Mouse (Mus musculus): ENCODE results near the gene Hs3st1. TPM values are rescaled to one million over a fixed set of nuclear protein-coding genes. Genes with fewer than 3 reads are reported as not detected.

Gene Hs3st1
- polyA plus RNA-seq, 1 experiment: 61.2 TPM

DNA sequence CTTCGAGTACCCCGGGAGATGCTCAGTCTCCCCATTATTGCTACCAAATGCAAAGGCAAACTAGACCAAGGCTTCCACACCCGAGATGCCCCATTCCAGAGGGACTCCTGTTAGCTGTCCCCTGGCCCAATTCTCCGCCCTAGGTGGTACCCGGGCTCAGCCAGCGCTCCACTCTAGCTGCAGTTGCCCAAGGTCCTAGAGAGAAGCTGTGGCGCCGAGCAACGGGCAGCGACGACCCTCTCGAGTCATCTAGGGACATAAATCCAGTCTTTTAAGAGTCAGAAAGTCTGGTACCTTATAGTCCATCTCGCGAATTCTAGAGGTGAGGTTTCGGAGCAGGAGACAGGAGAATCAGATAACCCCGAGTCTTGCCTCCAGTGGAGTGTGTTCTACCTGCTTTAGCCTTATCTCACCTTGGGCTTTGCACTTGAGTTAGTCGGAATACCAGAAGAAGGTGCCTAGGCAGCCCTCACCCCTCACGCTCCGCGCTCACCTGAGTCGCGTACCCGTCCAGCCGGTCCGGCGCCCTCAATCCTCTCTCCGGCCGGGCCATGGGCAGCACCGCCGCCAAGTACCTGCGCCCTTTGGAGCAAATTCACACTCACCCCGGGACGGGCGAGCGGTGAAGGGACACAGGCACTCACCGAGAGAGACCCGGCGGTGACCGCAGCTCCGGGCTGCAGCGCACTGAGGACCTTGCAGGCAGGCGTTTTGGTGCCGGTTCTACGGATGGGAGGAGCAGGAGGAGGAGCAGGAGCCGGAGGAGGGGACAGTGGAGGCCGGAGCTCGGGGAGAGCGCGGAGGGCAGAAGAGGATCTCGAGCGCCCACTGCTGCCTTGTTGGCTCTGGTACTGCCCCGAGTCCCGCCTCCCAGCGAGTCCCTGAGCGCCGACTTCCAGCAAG lies 111.1 kb downstream of the Hs3st1 start:
- H3K27ac ChIP-seq (ENCODE audit: insufficient read depth, low read length): peak overlapping the region; percentile 83
- peak; percentile 46 for TF ChIP-seq CTCF (IDR thresholded peaks at IDR 0.05; ENCODE audit: extremely low read depth, insufficient read depth, low read length)
- TF ChIP-seq POLR2A (IDR thresholded peaks at IDR 0.05; ENCODE audit: extremely low read depth, insufficient read depth, low read length): peak; percentile 93

DNA sequence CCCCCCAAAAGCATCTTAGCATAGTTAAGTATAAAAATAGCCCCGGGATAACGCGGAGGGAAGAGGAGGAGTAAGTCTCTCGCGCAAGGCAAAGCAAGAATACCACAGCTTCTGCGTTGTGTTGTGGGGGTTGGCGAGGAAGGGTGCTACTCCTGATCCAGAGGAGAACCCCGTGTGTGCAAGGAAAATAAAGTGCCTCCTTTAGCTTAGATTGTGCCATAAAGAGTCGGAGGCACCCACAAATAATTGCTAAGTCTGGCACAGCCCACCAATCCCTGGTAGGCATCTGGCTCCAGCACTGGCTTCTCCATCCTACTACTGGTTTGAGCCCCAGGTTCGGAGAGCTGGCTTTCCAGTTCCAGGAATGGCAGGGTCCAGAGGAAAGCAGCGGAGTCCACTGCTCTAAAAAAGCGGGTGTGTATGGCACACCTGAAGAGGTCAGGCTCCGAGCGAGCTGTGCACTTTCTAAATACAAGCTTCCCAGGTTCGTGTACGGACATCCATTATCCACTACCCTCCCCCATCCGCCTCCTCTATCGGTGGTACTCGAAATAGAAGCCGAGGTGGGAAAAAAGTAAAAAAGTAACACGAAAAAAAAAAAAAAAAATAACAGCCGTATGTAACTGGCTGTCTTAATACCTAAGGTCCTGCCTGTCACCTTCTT lies 111.9 kb downstream of the Hs3st1 start:
- Histone ChIP-seq H3K4me1 (ENCODE audit: control insufficient read depth, insufficient read depth, low read length) (peaks cover 7% of the 10 kb centered on the region), H3K27ac (ENCODE audit: insufficient read depth, low read length) (0 out of 2 replicates have a peak overlapping the region, but pooled peaks have one; percentile 0), H3K4me3 (ENCODE audit: insufficient read depth, low read length) (peak overlapping the region; percentile 83)
- no peak for TF ChIP-seq CTCF (IDR thresholded peaks at IDR 0.05; ENCODE audit: extremely low read depth, insufficient read depth, low read length)
- TF ChIP-seq POLR2A (IDR thresholded peaks at IDR 0.05; ENCODE audit: extremely low read depth, insufficient read depth, low read length): peak; percentile 50; the same call in 1 of the 2 replicates

More for the DNA sequence above, 111.1 kb downstream of the Hs3st1 start:
- H3K4me3 ChIP-seq (ENCODE audit: insufficient read depth, low read length): peak overlapping the region; percentile 83
- peaks cover 5% of the 10 kb centered on the region for H3K4me1 ChIP-seq (ENCODE audit: control insufficient read depth, insufficient read depth, low read length)

DNA sequence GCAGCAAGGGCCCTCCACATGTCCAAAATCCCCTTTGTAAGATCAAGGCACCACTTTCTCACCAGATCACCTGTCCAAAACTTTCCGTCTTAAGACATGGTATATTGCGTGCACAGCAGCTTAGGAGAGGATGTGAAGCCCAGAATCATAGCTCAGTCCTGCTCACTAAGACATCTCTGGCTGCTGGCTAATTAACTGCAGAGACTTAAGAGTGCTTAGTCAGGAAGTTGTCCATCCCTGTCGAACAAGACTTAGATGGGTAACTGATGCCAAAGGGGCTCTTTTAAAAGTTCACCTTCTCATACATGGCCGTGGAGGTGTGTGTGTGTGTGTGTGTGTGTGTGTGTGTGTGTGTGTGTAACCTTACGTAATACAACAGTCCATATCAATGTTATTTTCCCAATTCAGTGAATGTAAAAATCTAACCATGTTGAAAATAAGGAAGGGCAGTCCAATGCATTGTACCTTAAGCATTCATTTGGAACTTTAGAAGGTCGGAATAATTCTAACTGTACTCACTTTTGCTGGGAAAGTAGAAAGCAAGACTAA lies 113.0 kb downstream of the Hs3st1 start:
- Histone ChIP-seq H3K4me1 (ENCODE audit: control insufficient read depth, insufficient read depth, low read length) (peaks cover 9% of the 10 kb centered on the region), H3K27ac (ENCODE audit: insufficient read depth, low read length) (no peak overlapping the region), H3K4me3 (ENCODE audit: insufficient read depth, low read length) (peak overlapping the region; percentile 83)
- no peak for TF ChIP-seq POLR2A (IDR thresholded peaks at IDR 0.05; ENCODE audit: extremely low read depth, insufficient read depth, low read length)
- TF ChIP-seq CTCF (IDR thresholded peaks at IDR 0.05; ENCODE audit: extremely low read depth, insufficient read depth, low read length): no peak

DNA sequence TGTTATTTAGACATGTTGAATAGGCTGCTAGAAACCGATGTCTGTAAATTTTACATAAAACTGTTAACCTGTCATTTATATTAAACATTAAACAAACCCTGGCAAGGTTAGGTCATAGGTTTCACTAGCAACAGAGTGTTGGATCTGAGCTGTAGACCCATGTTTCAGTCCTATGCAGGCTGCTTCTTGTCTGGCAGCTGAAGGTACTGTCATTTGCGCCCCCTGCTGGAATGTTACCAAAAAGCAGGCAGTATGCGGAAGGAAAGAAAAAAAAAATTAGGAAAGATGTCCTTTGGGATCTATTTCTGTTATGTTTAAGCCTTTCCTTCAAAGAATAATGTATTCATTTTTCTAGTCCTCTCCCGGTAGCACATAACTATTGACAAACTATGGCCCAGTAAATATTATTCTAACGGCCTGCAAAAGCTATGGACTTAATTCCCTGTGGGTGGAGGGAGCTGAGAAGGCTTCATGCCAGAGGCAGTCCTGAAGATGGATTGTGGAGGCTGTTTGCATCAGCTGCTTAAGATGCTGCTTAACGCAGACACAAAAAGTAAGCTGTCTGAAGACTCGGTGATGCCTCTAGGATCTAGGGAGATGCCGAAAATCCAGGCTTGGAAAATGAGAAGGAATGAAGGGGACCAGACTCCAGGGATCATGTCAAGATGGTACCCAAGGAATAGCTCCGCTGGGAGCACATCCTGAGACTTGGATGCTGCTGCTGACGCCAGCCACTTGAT lies 115.7 kb downstream of the Hs3st1 start:
- Histone ChIP-seq H3K4me1 (ENCODE audit: control insufficient read depth, insufficient read depth, low read length) (peaks cover 9% of the 10 kb centered on the region), H3K27ac (ENCODE audit: insufficient read depth, low read length) (0 out of 2 replicates have a peak overlapping the region, but pooled peaks have one; percentile 37), H3K4me3 (ENCODE audit: insufficient read depth, low read length) (no peak overlapping the region)
- TF ChIP-seq POLR2A (IDR thresholded peaks at IDR 0.05; ENCODE audit: extremely low read depth, insufficient read depth, low read length) (no peak), CTCF (IDR thresholded peaks at IDR 0.05; ENCODE audit: extremely low read depth, insufficient read depth, low read length) (peak; percentile 69)

DNA sequence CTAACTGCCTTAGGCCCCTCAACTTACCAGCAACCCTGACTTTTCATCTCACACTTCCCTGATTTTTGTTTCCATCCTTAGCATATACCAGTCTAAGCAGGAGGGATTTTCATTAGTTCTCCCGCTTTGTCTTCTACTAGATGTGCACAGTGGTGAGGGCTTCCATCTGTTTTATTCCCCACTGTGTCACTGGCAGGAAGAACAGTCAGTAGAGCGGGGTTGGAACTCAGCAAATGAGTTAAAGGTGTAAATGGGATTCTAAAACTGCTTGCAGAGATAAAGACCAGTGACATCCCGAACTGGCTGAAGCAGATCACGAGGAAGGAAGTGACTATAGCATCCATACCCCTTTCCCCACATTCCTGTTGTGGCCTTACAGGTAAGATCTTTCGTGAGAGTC lies 116.3 kb downstream of the Hs3st1 start:
- H3K4me1 ChIP-seq (ENCODE audit: control insufficient read depth, insufficient read depth, low read length): peaks cover 9% of the 10 kb centered on the region
- no peak for TF ChIP-seq CTCF (IDR thresholded peaks at IDR 0.05; ENCODE audit: extremely low read depth, insufficient read depth, low read length)
- no peak for TF ChIP-seq POLR2A (IDR thresholded peaks at IDR 0.05; ENCODE audit: extremely low read depth, insufficient read depth, low read length)
- H3K4me3 ChIP-seq (ENCODE audit: insufficient read depth, low read length): no peak overlapping the region
- no peak overlapping the region for H3K27ac ChIP-seq (ENCODE audit: insufficient read depth, low read length)

DNA sequence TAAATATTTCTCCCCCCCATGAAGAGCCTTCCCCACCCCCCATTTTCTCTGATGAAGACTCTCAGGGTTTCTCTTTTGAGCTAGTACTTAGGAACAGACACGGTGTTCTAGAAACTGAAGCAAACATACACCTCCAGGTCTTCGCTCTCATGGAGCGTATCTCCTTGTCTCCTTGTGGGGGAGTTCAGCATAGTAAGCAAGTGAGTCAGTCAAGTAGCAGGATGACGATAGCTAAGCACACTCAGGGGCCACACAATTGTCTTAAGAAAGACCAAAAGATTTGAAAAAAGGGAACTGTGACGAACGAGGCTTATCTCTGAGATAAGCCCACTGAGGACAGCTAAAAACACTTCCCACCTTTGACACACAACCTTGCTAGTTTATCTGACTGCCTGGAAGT lies 117.4 kb downstream of the Hs3st1 start:
- no peak overlapping the region for H3K4me3 ChIP-seq (ENCODE audit: insufficient read depth, low read length)

DNA sequence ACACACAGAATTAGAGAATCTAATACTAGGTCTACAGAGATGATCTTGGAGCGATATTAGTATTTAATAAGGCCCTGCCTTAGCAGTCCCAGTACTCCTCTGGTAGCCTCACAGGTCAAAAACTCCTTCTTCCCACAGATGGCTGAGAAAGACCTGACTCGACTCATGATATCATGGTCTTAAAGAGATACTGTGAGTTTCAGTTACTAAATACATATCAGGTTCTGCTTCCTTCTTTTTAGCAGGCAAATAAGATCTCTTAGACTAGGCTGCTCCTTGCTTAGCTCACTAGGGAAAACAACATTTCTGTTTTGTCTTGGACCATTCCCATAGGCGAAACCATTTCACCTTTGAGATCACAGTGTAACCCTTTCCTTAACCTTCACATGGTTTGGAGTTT lies 119.2 kb downstream of the Hs3st1 start:
- Histone ChIP-seq H3K4me1 (ENCODE audit: control insufficient read depth, insufficient read depth, low read length) (peaks cover 6% of the 10 kb centered on the region), H3K27ac (ENCODE audit: insufficient read depth, low read length) (no peak overlapping the region)

More for the DNA sequence above, 117.4 kb downstream of the Hs3st1 start:
- H3K27ac ChIP-seq (ENCODE audit: insufficient read depth, low read length): no peak overlapping the region
- peaks cover 9% of the 10 kb centered on the region for H3K4me1 ChIP-seq (ENCODE audit: control insufficient read depth, insufficient read depth, low read length)
- no peak for TF ChIP-seq POLR2A (IDR thresholded peaks at IDR 0.05; ENCODE audit: extremely low read depth, insufficient read depth, low read length)
- TF ChIP-seq CTCF (IDR thresholded peaks at IDR 0.05; ENCODE audit: extremely low read depth, insufficient read depth, low read length): no peak

DNA sequence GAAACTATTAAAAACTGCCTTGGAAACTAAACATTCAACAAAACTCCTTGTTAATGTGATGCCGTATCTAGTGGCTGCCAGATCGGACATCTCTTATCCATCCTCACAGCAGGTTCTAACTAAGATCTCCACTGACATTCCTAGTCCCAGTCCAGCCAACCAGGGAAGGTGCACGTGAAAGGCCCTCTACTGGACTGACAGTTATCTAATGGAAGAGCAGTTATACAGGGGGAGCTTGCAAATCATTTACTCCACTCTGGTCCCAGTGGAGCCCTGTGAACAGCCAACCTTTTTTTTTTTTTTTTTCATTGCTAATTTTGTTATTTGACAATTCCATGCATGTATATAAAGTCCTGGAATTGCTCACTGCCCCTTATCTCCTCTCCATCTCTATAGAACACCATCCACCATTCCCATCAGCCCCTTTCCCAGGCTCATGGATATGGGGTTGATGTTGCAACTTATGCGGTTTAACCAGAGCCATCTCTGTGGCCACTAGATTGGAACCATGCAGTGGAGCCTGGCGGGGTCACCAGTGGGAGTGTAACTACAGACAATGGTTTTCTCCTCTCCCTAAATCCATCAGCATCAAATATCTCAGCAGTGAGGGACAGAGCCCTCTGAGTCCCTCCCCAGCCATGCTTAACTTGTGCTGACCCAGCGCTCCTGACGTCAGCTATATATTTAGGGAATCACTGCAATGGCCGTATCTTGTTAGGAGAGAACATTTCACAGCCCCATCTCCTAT lies 120.8 kb downstream of the Hs3st1 start:
- H3K4me1 ChIP-seq (ENCODE audit: control insufficient read depth, insufficient read depth, low read length): peaks cover 4% of the 10 kb centered on the region; the same call in 1 of the 2 replicates
- no peak for TF ChIP-seq CTCF (IDR thresholded peaks at IDR 0.05; ENCODE audit: extremely low read depth, insufficient read depth, low read length)
- TF ChIP-seq POLR2A (IDR thresholded peaks at IDR 0.05; ENCODE audit: extremely low read depth, insufficient read depth, low read length): no peak

More for the DNA sequence above, 119.2 kb downstream of the Hs3st1 start:
- TF ChIP-seq POLR2A (IDR thresholded peaks at IDR 0.05; ENCODE audit: extremely low read depth, insufficient read depth, low read length) (no peak), CTCF (IDR thresholded peaks at IDR 0.05; ENCODE audit: extremely low read depth, insufficient read depth, low read length) (no peak)
- no peak overlapping the region for H3K4me3 ChIP-seq (ENCODE audit: insufficient read depth, low read length)

More for the DNA sequence above, 120.8 kb downstream of the Hs3st1 start:
- Histone ChIP-seq H3K27ac (ENCODE audit: insufficient read depth, low read length) (no peak overlapping the region), H3K4me3 (ENCODE audit: insufficient read depth, low read length) (no peak overlapping the region)

Measured in cortical plate, adult 2 months (tissue).